Mouse (Mus musculus) right cerebral cortex, adult 18-20 months (tissue): ENCODE results near the gene Lima1.

ENCODE experiments used
- DNase-seq: peaks from one replicate; pipeline ENCODE4 v3.0.0; 2022; ENCODE audit warnings: mixed read lengths

The Lima1 gene

GRCm38 (mm10) chr15:99866450-99867221, 8.6 kb downstream of the Lima1 start:
- DNase-seq = no peak

GRCm38 (mm10) chr15:99865942-99866341, 9.3 kb downstream of the Lima1 start:
- DNase-seq = peak; percentile 9

- no peak for DNase-seq
Measured at GRCm38 (mm10) chr15:99865494-99865941, 9.7 kb downstream of the Lima1 start.

- DNase-seq = no peak
Measured at GRCm38 (mm10) chr15:99865046-99865445, 10.2 kb downstream of the Lima1 start.

GRCm38 (mm10) chr15:99863786-99864185, 11.5 kb downstream of the Lima1 start:
- no peak for DNase-seq

- DNase-seq = no peak
Measured at GRCm38 (mm10) chr15:99863358-99863757, 11.9 kb downstream of the Lima1 start.

DNA sequence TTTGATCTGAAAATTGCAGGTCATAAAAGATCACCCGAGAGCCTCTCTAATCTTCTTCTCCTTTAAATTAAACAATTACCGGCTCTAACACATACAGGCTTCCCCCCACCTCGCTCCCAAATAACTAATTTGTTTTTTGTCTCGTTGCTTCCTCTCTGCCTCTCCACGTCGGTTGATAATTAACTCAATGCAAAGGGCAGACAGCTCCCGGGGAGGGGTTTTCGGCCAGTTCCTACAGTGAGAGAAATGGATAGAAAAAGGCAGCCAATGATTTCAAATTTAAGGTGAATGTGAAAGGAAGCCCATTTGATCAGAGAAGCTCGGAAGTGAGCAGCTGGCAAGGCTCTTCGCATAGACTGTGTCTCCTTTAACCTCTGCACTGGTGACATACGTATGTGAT, 12.8 kb downstream of the Lima1 start:
- DNase-seq = no peak

DNA sequence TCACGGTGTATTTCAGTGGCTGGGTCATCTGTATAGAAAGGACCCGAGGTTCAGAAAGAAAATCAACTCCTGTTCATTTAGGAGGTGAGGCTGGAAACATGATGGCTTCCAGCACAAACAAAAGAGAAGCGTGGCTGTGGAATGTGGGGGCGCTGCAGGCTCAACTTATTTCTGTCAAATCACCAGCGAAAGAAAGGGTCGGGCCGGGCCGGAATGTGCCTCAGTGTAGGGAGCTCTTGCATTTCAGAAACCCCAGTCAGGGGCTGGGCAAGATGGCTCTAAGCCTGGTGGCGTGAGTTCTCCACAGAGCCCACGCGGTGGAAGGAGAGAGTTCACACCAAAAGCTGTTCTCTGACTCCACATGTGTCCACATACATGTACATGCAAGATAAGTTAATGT, 13.3 kb downstream of the Lima1 start:
- no peak for DNase-seq

- no peak for DNase-seq
Measured at GRCm38 (mm10) chr15:99861536-99861935, 13.7 kb downstream of the Lima1 start.

GRCm38 (mm10) chr15:99859644-99860392, 15.4 kb downstream of the Lima1 start:
- no peak for DNase-seq

DNA sequence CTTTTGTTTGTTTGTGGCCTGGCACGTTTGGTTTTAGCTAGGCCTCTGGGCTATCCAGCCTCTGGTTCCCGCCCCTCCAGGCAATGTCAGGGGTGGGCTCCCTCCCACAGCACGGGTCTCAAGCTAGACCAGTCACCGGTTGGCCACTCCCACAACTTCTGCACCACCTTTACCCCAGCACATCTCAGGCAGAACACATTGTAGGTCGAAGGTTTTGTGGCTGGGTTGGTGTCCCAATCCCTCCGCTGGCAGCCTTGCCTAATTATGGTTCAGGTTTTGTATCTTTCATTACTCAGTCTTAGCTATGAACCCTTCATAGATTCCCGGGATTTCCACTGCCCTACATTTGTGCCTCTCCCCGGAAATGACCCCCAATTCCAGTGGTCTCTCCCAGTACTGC, 17.8 kb downstream of the Lima1 start:
- no peak for DNase-seq

DNA sequence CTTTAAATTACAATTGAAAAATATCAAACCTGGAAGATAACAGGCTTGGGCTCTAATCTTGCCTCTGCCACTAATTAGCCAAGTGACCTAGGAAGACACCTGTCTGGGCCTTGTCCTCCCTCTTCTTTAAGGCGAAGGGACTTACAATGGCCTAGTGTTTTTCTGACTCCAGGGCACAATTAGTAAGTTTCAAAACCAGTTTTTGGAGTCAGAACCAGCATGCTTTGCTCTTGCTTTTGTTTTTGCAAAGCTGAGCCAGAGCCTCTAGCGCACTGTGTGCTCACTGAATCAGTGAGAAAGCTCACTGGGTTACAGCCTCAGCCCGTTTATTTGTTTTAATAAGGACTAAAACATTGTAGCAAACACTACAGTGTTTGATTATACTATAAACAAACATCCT, 20.1 kb downstream of the Lima1 start:
- no peak for DNase-seq

DNA sequence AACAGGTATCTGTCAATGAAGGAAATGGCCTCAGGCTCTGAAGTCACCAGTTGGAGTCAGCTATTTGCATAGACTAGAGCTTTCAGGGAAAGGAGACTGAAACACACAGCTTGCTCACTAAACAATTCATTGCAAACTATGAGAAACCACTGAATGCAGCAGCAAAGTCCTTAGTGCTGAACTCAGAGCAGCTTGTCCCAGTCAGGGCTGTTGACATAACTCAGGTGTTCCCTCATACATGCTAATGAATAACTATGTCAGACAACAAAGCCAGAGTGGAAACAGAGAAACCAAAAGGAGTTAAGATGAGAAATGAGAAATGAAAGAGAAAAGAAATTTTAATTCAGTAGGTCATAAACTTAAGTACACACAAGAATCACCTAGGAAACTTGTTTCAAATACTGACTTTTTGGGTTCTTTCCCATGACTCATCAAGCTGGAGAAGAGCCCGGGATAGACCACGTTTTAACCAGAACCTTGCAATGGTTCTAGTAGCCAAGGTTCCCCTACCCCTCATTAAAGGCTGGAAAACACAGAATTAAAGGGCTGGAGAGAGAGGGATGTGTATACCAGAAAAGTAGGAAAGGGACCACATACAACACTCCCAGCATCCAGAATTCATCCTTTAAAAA, 22.5 kb downstream of the Lima1 start:
- DNase-seq = no peak

GRCm38 (mm10) chr15:99850265-99850664, 25.0 kb downstream of the Lima1 start:
- no peak for DNase-seq

DNA sequence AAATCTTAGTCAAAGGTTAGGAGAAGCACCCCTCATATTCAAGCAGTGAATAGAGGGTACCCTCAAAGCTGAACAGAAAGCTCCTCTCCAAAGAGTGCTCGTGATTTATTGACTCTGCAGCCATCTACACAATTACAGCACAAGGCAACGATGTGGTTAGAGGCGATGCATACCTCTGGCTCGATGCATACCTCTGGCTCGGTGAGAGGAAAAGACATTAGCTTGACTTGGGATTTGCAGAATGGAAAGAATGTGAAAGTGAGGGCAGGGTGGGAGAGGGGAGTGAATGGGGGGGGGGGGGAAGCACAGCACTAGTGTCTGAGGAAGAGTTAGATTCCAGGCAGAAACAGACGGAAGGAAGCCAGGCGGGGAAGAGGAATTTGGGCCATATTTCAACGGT, 27.3 kb downstream of the Lima1 start:
- no peak for DNase-seq

DNA sequence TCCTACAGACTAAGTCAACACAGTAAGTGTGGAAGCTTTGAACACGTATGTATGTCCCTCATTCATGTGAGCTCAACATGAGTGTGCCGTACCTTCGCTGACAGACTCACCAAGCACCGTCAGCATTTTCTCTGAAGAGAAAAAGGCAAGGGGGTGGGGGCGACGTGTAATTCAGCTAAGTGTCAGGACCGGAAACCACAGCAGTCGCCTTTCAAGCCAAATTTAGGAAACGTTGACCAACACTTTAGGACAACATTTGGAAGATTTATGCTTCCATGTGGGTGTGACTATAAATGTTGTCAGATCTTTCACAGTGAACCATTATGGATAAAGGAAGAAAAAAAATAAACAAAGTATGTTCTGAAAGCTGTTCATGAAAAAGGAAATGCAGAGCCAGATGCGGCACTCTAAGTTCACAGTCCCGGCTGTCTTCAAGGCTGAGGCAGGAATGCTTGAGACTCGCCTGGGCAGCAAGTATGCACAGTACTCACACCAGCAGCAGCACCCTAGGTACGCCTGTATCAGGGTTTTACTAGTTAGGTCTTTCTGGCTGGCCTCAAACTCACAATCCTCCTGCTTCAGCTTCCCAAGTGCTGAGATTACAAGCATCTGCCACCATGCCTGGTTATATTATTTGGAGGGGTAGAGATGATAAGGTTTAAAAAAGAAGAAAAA, 27.9 kb downstream of the Lima1 start:
- no peak for DNase-seq

DNA sequence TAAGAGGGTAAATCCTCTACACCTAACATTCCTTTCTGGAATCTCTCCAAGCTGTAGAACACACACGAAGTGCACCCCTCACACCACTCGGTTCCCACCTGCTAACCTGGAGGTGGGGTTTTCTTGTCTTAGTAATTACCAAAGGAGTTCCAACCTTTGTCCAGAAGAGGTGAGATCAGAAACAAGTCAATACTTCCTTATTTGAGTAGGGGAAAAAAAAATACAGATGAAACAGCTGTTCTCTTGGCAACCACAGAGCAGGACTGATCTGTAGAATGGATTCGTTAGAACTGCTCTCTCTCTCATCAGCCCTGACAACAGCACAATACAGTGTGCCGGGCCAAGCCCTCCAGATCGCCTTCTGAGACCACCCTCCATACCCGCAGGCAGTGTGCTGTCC, 28.6 kb downstream of the Lima1 start:
- DNase-seq = no peak

- DNase-seq = no peak
Measured at GRCm38 (mm10) chr15:99843856-99844255, 31.4 kb downstream of the Lima1 start.

- no peak for DNase-seq
Measured at GRCm38 (mm10) chr15:99839910-99840309, 35.3 kb downstream of the Lima1 start.

DNA sequence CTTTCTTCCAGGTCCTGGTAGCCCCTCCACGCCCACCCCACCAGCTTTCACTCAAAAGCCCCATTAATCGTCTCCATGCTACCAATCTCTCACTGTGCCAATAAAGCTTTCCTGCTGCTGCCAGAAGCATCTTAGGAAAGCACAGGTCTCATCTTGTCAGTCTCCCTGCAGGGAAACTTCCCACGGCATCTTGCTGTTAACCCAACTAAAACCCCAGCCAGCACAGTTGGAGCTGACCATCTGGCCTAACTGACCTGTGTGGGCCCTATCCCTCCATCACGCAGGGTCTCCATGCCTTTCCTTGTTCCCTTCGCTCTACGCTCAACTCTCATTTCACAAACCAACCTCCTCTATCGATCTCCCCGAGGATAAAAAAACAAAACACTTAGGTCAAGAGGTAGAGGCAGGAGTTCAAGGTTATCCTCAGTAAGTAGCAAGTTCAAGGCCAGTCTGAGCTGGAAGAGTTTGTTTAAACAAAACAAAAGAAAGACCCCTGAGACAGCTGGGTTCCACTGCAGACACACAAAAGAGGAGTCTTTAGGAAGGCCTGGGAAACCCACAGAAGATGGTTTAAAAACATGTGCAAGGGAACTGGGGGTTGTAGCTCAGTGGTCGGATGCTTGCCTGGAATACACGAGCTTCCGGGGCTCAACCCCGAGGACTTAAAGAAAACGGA, 36.0 kb downstream of the Lima1 start:
- no peak for DNase-seq

DNA sequence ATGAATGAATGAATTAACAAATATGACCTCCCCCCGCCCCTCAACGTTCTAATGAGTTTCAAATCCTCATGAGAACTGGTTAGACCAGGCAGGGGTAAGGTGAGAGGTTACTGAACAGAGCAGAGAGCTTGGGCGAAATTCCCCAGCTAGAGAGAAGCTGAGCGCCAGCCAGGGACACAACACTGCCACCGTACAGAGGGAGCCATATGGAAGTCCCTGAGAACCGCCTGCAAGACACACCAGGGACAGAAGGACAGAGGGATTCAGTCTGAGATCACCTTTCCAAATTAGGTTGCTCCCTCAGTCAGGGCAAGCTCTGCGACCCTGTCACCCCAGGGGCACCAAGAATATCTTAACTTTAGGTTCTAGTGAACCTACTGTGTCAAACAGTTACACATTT, 37.7 kb downstream of the Lima1 start:
- DNase-seq = no peak

GRCm38 (mm10) chr15:99835191-99835590, 40.1 kb downstream of the Lima1 start:
- no peak for DNase-seq

GRCm38 (mm10) chr15:99834681-99835080, 40.6 kb downstream of the Lima1 start:
- no peak for DNase-seq
